Mouse (Mus musculus): ENCODE measurements around the gene Ppp1r9a. TPM values are rescaled to one million over a fixed set of nuclear protein-coding genes. Genes with fewer than 3 reads are reported as not detected.

Ppp1r9a gene
- total and polyA plus RNA-seq, 3 experiments, result 1.0 TPM; not detected in 2

DNA sequence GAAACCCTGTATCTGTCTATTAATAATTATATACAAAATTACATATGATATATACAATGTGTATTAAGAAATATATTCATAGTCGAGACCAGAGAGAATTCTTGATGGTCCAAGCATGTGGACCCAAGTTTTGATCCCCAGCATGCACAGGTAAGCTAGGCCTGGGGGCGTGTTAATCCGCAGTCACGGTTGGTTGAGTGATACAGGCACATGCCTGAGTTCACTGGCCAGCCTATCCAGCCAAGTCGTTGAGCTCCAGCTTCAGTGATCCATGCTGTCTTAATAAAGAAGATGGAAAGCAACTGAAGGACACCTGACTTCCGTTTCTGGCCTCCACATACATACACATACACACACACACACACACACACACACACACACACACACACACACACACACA lies 233.3 kb downstream of the Ppp1r9a start:
- Histone ChIP-seq H3K4me2 (ENCODE audit: insufficient read depth, low read depth, poor library complexity, severe bottlenecking) (no peak overlapping the region), H3K9me3 (replicated peaks; ENCODE audit: low read length) (no peaks in the 10 kb centered on the region), H3K4me3 (replicated peaks in 1 of 3; ENCODE audit: low read depth in 2 of 3, low read length in 2 of 3, poor library complexity in 1 of 3) (no peak overlapping the region), H3K27ac (ENCODE audit: insufficient read depth, low read depth) (no peak overlapping the region), H3K9ac (ENCODE audit: insufficient read depth, low read depth) (no peak overlapping the region), H3K4me1 (ENCODE audit: control insufficient read depth in 1 of 2, insufficient read depth in 2 of 2) (peaks cover 9 to 11% of the 10 kb centered on the region in 2 experiments), H3K27me3 (replicated peaks) (no peaks in the 10 kb centered on the region), H3K79me2 (replicated peaks; ENCODE audit: control insufficient read depth, extremely low read depth, insufficient read depth, poor library complexity, severe bottlenecking) (no peaks in the 10 kb centered on the region), H3K36me3 (replicated peaks in 1 of 2; ENCODE audit: control insufficient read depth in 1 of 2, insufficient read depth in 1 of 2, low read length in 1 of 2) (no peaks in the 10 kb centered on the region)
- TF ChIP-seq ZKSCAN1 (IDR thresholded peaks at IDR 0.05; ENCODE audit: borderline replicate concordance, low read depth, low read length) (no peak), TCF12 (IDR thresholded peaks at IDR 0.05; ENCODE audit: low read depth, low read length) (no peak), CHD1 (IDR thresholded peaks at IDR 0.05; ENCODE audit: low read depth, low read length) (no peak), RAD21 (IDR thresholded peaks at IDR 0.05; ENCODE audit: low read depth, low read length) (no peak), RCOR1 (conservative IDR thresholded peaks at IDR 0.05; ENCODE audit: low read depth, low read length) (no peak), E2F4 (IDR thresholded peaks at IDR 0.05; ENCODE audit: insufficient replicate concordance, low read depth, low read length) (no peak), ELF1 (IDR thresholded peaks at IDR 0.05; ENCODE audit: low read depth, low read length) (no peak), POLR2AphosphoS2 (IDR thresholded peaks at IDR 0.05; ENCODE audit: low read depth, low read length) (no peak), SIN3A (IDR thresholded peaks at IDR 0.05; ENCODE audit: low read length) (no peak), ZMIZ1 (IDR thresholded peaks at IDR 0.05; ENCODE audit: low read depth, low read length) (no peak), NELFE (IDR thresholded peaks at IDR 0.05; ENCODE audit: low read depth, low read length) (no peak)
- in situ Hi-C loops (cut with MboI; ENCODE audit: low pct_ligation_motif_present, low pct_unique_long_range_greater_than_20kb, low sequenced_read_pairs) (loop anchor here (25.0 kb wide), 1 partner anchor 251 kb away; the partner anchor contains the start of gene Asb4), dilution Hi-C loops (cut with MboI; ENCODE audit: extremely low pct_ligation_motif_present, extremely low pct_unique_long_range_greater_than_20kb, low sequenced_read_pairs) (no loop called here)
- DNase-seq (ENCODE audit: extremely low read depth), result no peak

GRCm38 (mm10) chr6:5138875-5139631 lies 236.3 kb downstream of the Ppp1r9a start:
- no peaks in the 10 kb centered on the region for H3K9me3 ChIP-seq (replicated peaks; ENCODE audit: low read length)
- no peaks in the 10 kb centered on the region for H3K27me3 ChIP-seq (replicated peaks)
- no peaks in the 10 kb centered on the region for H3K36me3 ChIP-seq (replicated peaks in 1 of 2; ENCODE audit: control insufficient read depth in 1 of 2, insufficient read depth in 1 of 2, low read length in 1 of 2)
- in situ Hi-C loops (cut with MboI; ENCODE audit: low pct_ligation_motif_present, low pct_unique_long_range_greater_than_20kb, low sequenced_read_pairs) (loop anchor here (25.0 kb wide), 1 partner anchor 248 kb away; the partner anchor contains the start of gene Asb4), dilution Hi-C loops (cut with MboI; ENCODE audit: extremely low pct_ligation_motif_present, extremely low pct_unique_long_range_greater_than_20kb, low sequenced_read_pairs) (no loop called here)
- H3K27ac ChIP-seq (ENCODE audit: insufficient read depth, low read depth), result no peak overlapping the region
- peaks cover 9 to 12% of the 10 kb centered on the region in 2 experiments for H3K4me1 ChIP-seq (ENCODE audit: control insufficient read depth in 1 of 2, insufficient read depth in 2 of 2)
- DNase-seq (ENCODE audit: extremely low read depth), result no peak
- no peaks in the 10 kb centered on the region for H3K79me2 ChIP-seq (replicated peaks; ENCODE audit: control insufficient read depth, extremely low read depth, insufficient read depth, poor library complexity, severe bottlenecking)
- no peak overlapping the region for H3K9ac ChIP-seq (ENCODE audit: insufficient read depth, low read depth)
- H3K4me2 ChIP-seq (ENCODE audit: insufficient read depth, low read depth, poor library complexity, severe bottlenecking), result no peak overlapping the region
- TF ChIP-seq MXI1 (IDR thresholded peaks at IDR 0.05; ENCODE audit: low read depth, low read length), result no peak
- TF ChIP-seq SIN3A (IDR thresholded peaks at IDR 0.05; ENCODE audit: low read length), result no peak
- TF ChIP-seq BHLHE40 (IDR thresholded peaks at IDR 0.05; ENCODE audit: low read depth, low read length), result no peak
- no peak for TF ChIP-seq RCOR1 (conservative IDR thresholded peaks at IDR 0.05; ENCODE audit: low read depth, low read length)
- no peak for TF ChIP-seq MYC (IDR thresholded peaks at IDR 0.05; ENCODE audit: low read depth, low read length)
- no peak for TF ChIP-seq MAZ (IDR thresholded peaks at IDR 0.05; ENCODE audit: low read depth, low read length)
- no peak for TF ChIP-seq ELF1 (IDR thresholded peaks at IDR 0.05; ENCODE audit: low read depth, low read length)
- H3K4me3 ChIP-seq (replicated peaks in 1 of 3; ENCODE audit: low read depth in 2 of 3, low read length in 2 of 3, poor library complexity in 1 of 3), result no peak overlapping the region

Data from CH12.LX (cell line).